Mouse (Mus musculus) kidney, adult 2 months (tissue): ENCODE results near the gene Rap2a.

Experiments used
- CTCF ChIP-seq: fragments of 200-500 bp; conservative IDR thresholded peaks from 2 replicates; pipeline ENCODE4 v1.5.1; 2011; ENCODE audit warnings: low read depth, mild to moderate bottlenecking, control low read depth, low read length, moderate library complexity, mixed read lengths; ENCODE audit not compliant: insufficient read depth, insufficient read length
- POLR2A ChIP-seq: fragments of 200-500 bp; IDR thresholded peaks from one replicate; pipeline ENCODE4 v1.6.1; 2011; ENCODE audit warnings: low read depth, low read length, control low read depth

DNA sequence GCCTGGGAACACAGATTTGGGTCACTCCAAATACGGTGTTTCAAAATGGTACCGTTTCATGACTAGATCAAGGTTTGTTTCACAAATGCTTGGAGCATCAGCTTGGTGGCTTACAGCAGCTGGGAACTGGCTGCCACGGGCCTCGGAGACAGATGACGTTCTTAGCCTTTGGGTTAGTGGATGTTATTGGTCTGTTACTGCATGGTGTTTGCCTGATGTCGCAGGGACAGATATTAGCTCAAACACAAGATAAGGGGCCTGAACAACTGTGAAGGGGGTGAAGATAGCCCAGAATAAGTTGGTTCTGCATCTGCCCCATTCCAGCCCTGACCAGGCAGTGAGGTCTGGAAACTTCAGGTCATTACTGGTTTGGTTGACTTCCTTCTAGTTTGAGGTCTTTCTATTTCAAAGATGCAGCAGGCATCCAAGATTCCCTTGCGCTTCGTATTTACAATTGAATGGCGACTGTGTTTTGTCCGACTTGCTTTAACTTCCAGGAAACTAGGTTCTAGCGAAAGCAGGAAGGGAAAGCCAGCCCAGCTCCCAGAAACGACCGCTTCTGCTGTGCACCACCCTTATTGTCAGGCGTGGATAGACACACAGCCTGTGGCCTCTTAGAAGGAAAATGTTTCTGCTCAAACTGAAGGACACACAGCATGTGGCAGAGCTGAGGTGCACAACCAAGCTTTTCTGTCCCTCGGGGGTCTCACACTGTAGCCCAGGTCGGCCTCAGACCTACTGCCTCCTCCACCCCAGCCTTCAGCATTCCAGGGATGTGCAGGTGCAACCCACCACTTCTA lies 30.5 kb downstream of the Rap2a start:
- TF ChIP-seq CTCF (no peak), POLR2A (no peak)
